In genomic region chr1:52524150-52524549, GRCm38 (mm10) we compare ENCODE assay signal across 11 mouse cellular contexts. TPM values are rescaled to one million over a fixed set of nuclear protein-coding genes. Genes with fewer than 3 reads are reported as not detected.
DNase-seq lines count a peak whose midpoint lies in the region; ATAC-seq and TF ChIP-seq lines count a peak whose summit lies in the region.
"Had no signal": no experiment of that assay in that cellular context is flagged by ENCODE, and none has a peak within 500 bp of the region (broad histone marks: within the 10 kb centered on the region; RNA-seq: fewer than 3 reads in every experiment).

No protein-coding gene starts in this region.

- no peak for TF ChIP-seq POLR2A in myocyte (IDR thresholded peaks at IDR 0.05; ENCODE audit: insufficient read length, low read depth)

- no peak overlapping the region for H3ac ChIP-seq in myocyte (ENCODE audit: control insufficient read depth, insufficient read length)

- peaks cover 16% of the 10 kb centered on the region; the same call in 1 of the 2 replicates for H3K4me1 ChIP-seq in forebrain, embryonic 13.5 days
- H3K4me1 ChIP-seq: stomach, embryonic 15.5 days had no signal

- H3K27me3 ChIP-seq in forebrain, embryonic 13.5 days = no peaks in the 10 kb centered on the region
- H3K27me3 ChIP-seq in myocyte (ENCODE audit: control insufficient read depth, insufficient read depth, insufficient read length) = no peaks in the 10 kb centered on the region
- H3K27me3 ChIP-seq: stomach, embryonic 15.5 days had no signal

- no peaks in the 10 kb centered on the region for H3K9me3 ChIP-seq in forebrain, embryonic 13.5 days (replicated peaks)
- H3K9me3 ChIP-seq: stomach, embryonic 15.5 days had no signal

- WGBS in forebrain, embryonic 13.5 days = 53% methylated on average over 7 of the region's 7 CpGs

- no peak overlapping the region for H3K4me3 ChIP-seq in forebrain, embryonic 13.5 days
- H3K4me3 ChIP-seq in myocyte = no peak overlapping the region
- H3K4me3 ChIP-seq: stomach, embryonic 15.5 days had no signal

- H3K9ac ChIP-seq in forebrain, embryonic 13.5 days = no peak overlapping the region
- H3K9ac ChIP-seq: stomach, embryonic 15.5 days had no signal

- no peaks in the 10 kb centered on the region for H3K36me3 ChIP-seq in forebrain, embryonic 13.5 days (ENCODE audit: poor library complexity, severe bottlenecking)
- no peaks in the 10 kb centered on the region for H3K36me3 ChIP-seq in myocyte (ENCODE audit: control insufficient read depth, insufficient read depth)
- H3K36me3 ChIP-seq: stomach, embryonic 15.5 days had no signal

- peak; percentile 28 for DNase-seq in left cerebral cortex, adult 11 months (ENCODE audit: low spot score)
- no peak for DNase-seq in left cerebral cortex, postnatal 4 days
- DNase-seq in layer of hippocampus, adult 8-10 months (ENCODE audit: low spot score in 2 of 2) = peak; percentile 75
- no peak for DNase-seq in Muller cell, postnatal 12 days (ENCODE audit: inconsistent ontology term)
- DNase-seq in gastrocnemius, postnatal 4 days (ENCODE audit: low spot score in 2 of 2) = no peak
- no peak for DNase-seq in thymus, postnatal 36 days
- DNase-seq: heart, postnatal 14 days; lung, postnatal 10 days had no signal

- H3K27ac ChIP-seq in forebrain, embryonic 13.5 days = peak overlapping the region; percentile 79
- H3K27ac ChIP-seq: stomach, embryonic 15.5 days had no signal

- H3K79me2 ChIP-seq in myocyte (ENCODE audit: control insufficient read depth, insufficient read depth) = no peaks in the 10 kb centered on the region

- ATAC-seq in forebrain, embryonic 13.5 days = peak; percentile 79

- H3K4me2 ChIP-seq in forebrain, embryonic 13.5 days = no peak overlapping the region
- H3K4me2 ChIP-seq in myocyte (ENCODE audit: low read depth) = no peak overlapping the region
- H3K4me2 ChIP-seq: stomach, embryonic 15.5 days had no signal

- intact Hi-C loops in left cerebral cortex, postnatal 4 days (cut with DNase I) = no loop called here

TF ChIP-seq in myocyte, 11 proteins besides CTCF, POLR2A, EP300 and RAD21:
- TF ChIP-seq E2F4 (IDR thresholded peaks at IDR 0.05; ENCODE audit: insufficient read depth) (no peak), SRF (IDR thresholded peaks at IDR 0.05; ENCODE audit: control insufficient read depth, insufficient read length, low read depth) (no peak), POLR2AphosphoS2 (IDR thresholded peaks at IDR 0.05; ENCODE audit: insufficient read length, low read depth) (no peak), CEBPB (IDR thresholded peaks at IDR 0.05; ENCODE audit: insufficient read depth, poor library complexity, severe bottlenecking) (no peak), MAX (IDR thresholded peaks at IDR 0.05; ENCODE audit: low read depth) (no peak), TCF12 (IDR thresholded peaks at IDR 0.05; ENCODE audit: insufficient read depth, poor library complexity, severe bottlenecking) (no peak), MYOD1 (IDR thresholded peaks at IDR 0.05; ENCODE audit: control insufficient read depth in 1 of 3, insufficient read length in 2 of 3, low read depth in 2 of 3) (peak in 2 of 3 experiments; percentile 57 to 86), REST (IDR thresholded peaks at IDR 0.05; ENCODE audit: insufficient read depth, insufficient read length) (no peak), TCF3 (IDR thresholded peaks at IDR 0.05; ENCODE audit: insufficient read length, low read depth) (peak; percentile 44), USF1 (IDR thresholded peaks at IDR 0.05; ENCODE audit: low read depth) (no peak), MYOG (IDR thresholded peaks at IDR 0.05; ENCODE audit: control insufficient read depth in 1 of 3, insufficient read depth in 1 of 3, insufficient read length in 2 of 3, low read depth in 2 of 3) (peak in 2 of 3 experiments; percentile 64 to 72)

RNA-seq across cellular contexts. Expression of gene Nab1, which starts 23.7 kb away (rescaled TPM):
- 10 to 100 TPM; 33.9 to 35.4 TPM for total RNA-seq in left cerebral cortex, postnatal 4 days (2021)
- polyA plus RNA-seq in forebrain, embryonic 13.5 days (2015; fragmentation: Nextera tagmentation; extraction: Ambion mirVana) = 8.5 and 10.4 TPM in 2 replicates
- 10 to 100 TPM; 32.1 to 42.8 (median 34.1) TPM for total RNA-seq in layer of hippocampus, adult 8-10 months (2022)
- polyA plus RNA-seq in myocyte (2012; fragmentation: generic; extraction: Trizol) = 9.8 TPM
- total RNA-seq in gastrocnemius, postnatal 4 days (2021) = 10 to 100 TPM; 26.5 to 28.0 TPM

Comparison
In these comparisons a context has a peak if more than half of its experiments do, and no peak if none do; other contexts are left out.
1. DNase-seq: peak in left cerebral cortex, adult 11 months (single experiment) and layer of hippocampus, adult 8-10 months (2 of 2); none in left cerebral cortex, postnatal 4 days (single experiment), Muller cell, postnatal 12 days (single experiment), gastrocnemius, postnatal 4 days (0 of 2) and thymus, postnatal 36 days (0 of 2).